Mouse (Mus musculus): ENCODE measurements at regions not wholly inside any gene's neighbourhood (a gene's known extent, or its start where the extent isn't known, plus 50 kb on each side); places are given as distances from the start of the nearest gene placed in this dataset.

GRCm38 (mm10) chrX:117953669-117954068, 473.4 kb upstream of the Tgif2lx2 start:
- ATAC-seq (ENCODE audit: low TSS enrichment) = no peak

GRCm38 (mm10) chrX:117955814-117956213, 471.2 kb upstream of the Tgif2lx2 start:
- ATAC-seq (ENCODE audit: low TSS enrichment) = peak; percentile 98

GRCm38 (mm10) chrX:117989899-117990298, 437.1 kb upstream of the Tgif2lx2 start:
- ATAC-seq (ENCODE audit: low TSS enrichment) = no peak

Data from frontal cortex, adult (tissue).